Mouse (Mus musculus) embryonic facial prominence, embryonic 12.5 days (tissue): ENCODE data around the gene Ccdc149. TPM values are rescaled to one million over a fixed set of nuclear protein-coding genes. Genes with fewer than 3 reads are reported as not detected.

ENCODE experiments used
- ATAC-seq: fragments of 200-750 bp; cut with Nextera tagmentation; 2 replicates; pipeline ENCODE4 v1.8.0; 2017; ENCODE audit not compliant: insufficient number of reproducible peaks, insufficient read depth, low FRiP score, low TSS enrichment
- H3K27ac ChIP-seq: fragments of 300-500 bp; sonication (generic); 2 replicates; pipeline ENCODE4 v1.5.1; 2016; ENCODE audit warnings: mild to moderate bottlenecking
- H3K27me3 ChIP-seq: fragments of 300-500 bp; sonication (generic); 2 replicates; pipeline ENCODE4 v1.6.1; 2016; ENCODE audit warnings: mild to moderate bottlenecking, moderate library complexity
- H3K36me3 ChIP-seq: fragments of 300-500 bp; sonication (generic); 2 replicates; pipeline ENCODE4 v1.6.1; 2016; ENCODE audit warnings: mild to moderate bottlenecking
- H3K4me1 ChIP-seq: fragments of 300-500 bp; sonication (generic); 2 replicates; pipeline ENCODE4 v1.6.1; 2016
- H3K4me2 ChIP-seq: fragments of 300-500 bp; sonication (generic); replicated peaks from 2 replicates; pipeline ENCODE4 v1.6.1; 2016; ENCODE audit warnings: mild to moderate bottlenecking, moderate library complexity
- H3K4me3 ChIP-seq: fragments of 300-500 bp; sonication (generic); 2 replicates; pipeline ENCODE4 v1.5.1; 2016; ENCODE audit warnings: mild to moderate bottlenecking
- H3K9ac ChIP-seq: fragments of 300-500 bp; sonication (generic); 2 replicates; pipeline ENCODE4 v1.6.1; 2016; ENCODE audit warnings: mild to moderate bottlenecking, moderate library complexity
- H3K9me3 ChIP-seq: fragments of 300-500 bp; sonication (generic); 2 replicates; pipeline ENCODE4 v1.6.1; 2016; ENCODE audit warnings: mild to moderate bottlenecking, moderate library complexity
- WGBS: fragments of 180-500 bp; shearing (Covaris S2); methylation state at CpG from one replicate; pipeline ENCODE4 v1.1.7; 2016; 5-methylcytosine and 5-hydroxymethylcytosine counted together
- polyA plus RNA-seq: library from polyadenylated mRNA; unstranded; fragments of >200 nt; fragmentation: Nextera tagmentation; extraction: Ambion mirVana; gene quantifications from 2 replicates; pipeline ENCODE4 v1.2.1, GENCODE M21; 2016

Gene Ccdc149
- polyA plus RNA-seq, 1 experiment from 2014 or later = 2.9 TPM

- H3K9ac ChIP-seq = 0 out of 2 replicates have a peak overlapping the region, but pooled peaks have one; percentile 2
- ATAC-seq = no peak
- WGBS = 45% methylated on average over 63 of the region's 63 CpGs
These were observed 103.2 kb downstream of the Ccdc149 start for GRCm38 (mm10) chr5:52367866-52368840.

GRCm38 (mm10) chr5:52366661-52367060 is 104.7 kb downstream of the Ccdc149 start:
- no peaks in the 10 kb centered on the region for H3K36me3 ChIP-seq
- peaks cover 15% of the 10 kb centered on the region for H3K4me1 ChIP-seq
- peaks cover 5% of the 10 kb centered on the region; the same call in 1 of the 2 replicates for H3K27me3 ChIP-seq
- WGBS = 66% methylated on average over 2 of the region's 2 CpGs
- no peak overlapping the region for H3K4me3 ChIP-seq
- no peak for ATAC-seq
- H3K9ac ChIP-seq = no peak overlapping the region
- no peak overlapping the region for H3K27ac ChIP-seq
- no peaks in the 10 kb centered on the region for H3K9me3 ChIP-seq
- no peak overlapping the region for H3K4me2 ChIP-seq

More at GRCm38 (mm10) chr5:52367866-52368840, 103.2 kb downstream of the Ccdc149 start:
- Histone ChIP-seq H3K4me3 (no peak overlapping the region), H3K27me3 (peaks cover 5% of the 10 kb centered on the region; the same call in 1 of the 2 replicates), H3K9me3 (no peaks in the 10 kb centered on the region), H3K4me2 (peak overlapping the region; percentile 29), H3K36me3 (no peaks in the 10 kb centered on the region), H3K4me1 (peaks cover 9% of the 10 kb centered on the region), H3K27ac (no peak overlapping the region)

GRCm38 (mm10) chr5:52365930-52366329 is 105.4 kb downstream of the Ccdc149 start:
- Histone ChIP-seq H3K27ac (no peak overlapping the region), H3K4me3 (no peak overlapping the region), H3K4me2 (no peak overlapping the region), H3K9ac (no peak overlapping the region), H3K4me1 (peaks cover 15% of the 10 kb centered on the region), H3K9me3 (no peaks in the 10 kb centered on the region), H3K27me3 (peaks cover 5% of the 10 kb centered on the region; the same call in 1 of the 2 replicates), H3K36me3 (no peaks in the 10 kb centered on the region)
- 84% methylated on average over 5 of the region's 5 CpGs for WGBS
- ATAC-seq = no peak

- Histone ChIP-seq H3K4me3 (no peak overlapping the region), H3K36me3 (no peaks in the 10 kb centered on the region), H3K27ac (no peak overlapping the region), H3K9me3 (no peaks in the 10 kb centered on the region), H3K9ac (no peak overlapping the region), H3K4me1 (peaks cover 19% of the 10 kb centered on the region), H3K27me3 (peaks cover 5% of the 10 kb centered on the region; the same call in 1 of the 2 replicates), H3K4me2 (no peak overlapping the region)
- ATAC-seq = no peak
- WGBS = 40% methylated on average over 5 of the region's 5 CpGs
These were observed 106.8 kb downstream of the Ccdc149 start for GRCm38 (mm10) chr5:52364521-52364920.

GRCm38 (mm10) chr5:52363468-52364150 is 107.7 kb downstream of the Ccdc149 start, which contains the start of gene Sod3:
Gene Sod3 (plus strand): TSS chr5:52363791.
- WGBS = 20% methylated on average over 11 of the region's 11 CpGs
- Histone ChIP-seq H3K27ac (no peak within 1 kb of the TSS), H3K4me1 (peaks cover 19% of the 10 kb centered on the region), H3K9ac (no peak within 1 kb of the TSS), H3K27me3 (peaks cover 5% of the 10 kb centered on the region; the same call in 1 of the 2 replicates), H3K9me3 (no peaks in the 10 kb centered on the region), H3K36me3 (no peaks in the 10 kb centered on the region), H3K4me2 (no peak within 1 kb of the TSS), H3K4me3 (no peak within 1 kb of the TSS)
- ATAC-seq = no peak

GRCm38 (mm10) chr5:52362776-52363467 is 108.4 kb downstream of the Ccdc149 start:
- Histone ChIP-seq H3K9me3 (no peaks in the 10 kb centered on the region), H3K9ac (no peak overlapping the region), H3K36me3 (no peaks in the 10 kb centered on the region), H3K4me1 (peaks cover 19% of the 10 kb centered on the region), H3K27ac (no peak overlapping the region), H3K4me3 (no peak overlapping the region), H3K4me2 (no peak overlapping the region), H3K27me3 (peaks cover 2% of the 10 kb centered on the region; the same call in 1 of the 2 replicates)
- 40% methylated on average over 6 of the region's 6 CpGs for WGBS
- ATAC-seq = no peak

- Histone ChIP-seq H3K36me3 (no peaks in the 10 kb centered on the region), H3K9me3 (no peaks in the 10 kb centered on the region), H3K4me1 (peaks cover 19% of the 10 kb centered on the region), H3K27ac (no peak overlapping the region), H3K27me3 (no peaks in the 10 kb centered on the region), H3K9ac (no peak overlapping the region), H3K4me3 (no peak overlapping the region), H3K4me2 (no peak overlapping the region)
- 66% methylated on average over 21 of the region's 21 CpGs for WGBS
- ATAC-seq = no peak
These were observed 110.9 kb downstream of the Ccdc149 start for GRCm38 (mm10) chr5:52360286-52361049.

- H3K4me3 ChIP-seq = no peak overlapping the region
- no peak for ATAC-seq
- H3K36me3 ChIP-seq = no peaks in the 10 kb centered on the region
- H3K27ac ChIP-seq = no peak overlapping the region
- H3K27me3 ChIP-seq = no peaks in the 10 kb centered on the region
- H3K9ac ChIP-seq = no peak overlapping the region
- H3K9me3 ChIP-seq = no peaks in the 10 kb centered on the region
- 88% methylated on average over 6 of the region's 6 CpGs for WGBS
- H3K4me1 ChIP-seq = peaks cover 9% of the 10 kb centered on the region
- H3K4me2 ChIP-seq = no peak overlapping the region
These were observed 113.2 kb downstream of the Ccdc149 start for GRCm38 (mm10) chr5:52358120-52358519.

- Histone ChIP-seq H3K9ac (no peak overlapping the region), H3K27me3 (no peaks in the 10 kb centered on the region), H3K4me2 (no peak overlapping the region), H3K4me3 (no peak overlapping the region), H3K27ac (no peak overlapping the region), H3K4me1 (0 out of 2 replicates have a peak, but pooled peaks cover 4% of the 10 kb centered on the region), H3K36me3 (no peaks in the 10 kb centered on the region), H3K9me3 (no peaks in the 10 kb centered on the region)
- 77% methylated on average over 9 of the region's 9 CpGs for WGBS
- ATAC-seq = no peak
These were observed 114.1 kb downstream of the Ccdc149 start for GRCm38 (mm10) chr5:52357175-52357754.

GRCm38 (mm10) chr5:52355612-52356011 is 115.7 kb downstream of the Ccdc149 start:
- H3K4me2 ChIP-seq = no peak overlapping the region
- H3K4me1 ChIP-seq = 0 out of 2 replicates have a peak, but pooled peaks cover 2% of the 10 kb centered on the region
- no peak overlapping the region for H3K27ac ChIP-seq
- no peaks in the 10 kb centered on the region for H3K27me3 ChIP-seq
- no peak for ATAC-seq
- H3K9ac ChIP-seq = no peak overlapping the region
- no peak overlapping the region for H3K4me3 ChIP-seq
- H3K9me3 ChIP-seq = no peaks in the 10 kb centered on the region
- WGBS = 86% methylated on average over 7 of the region's 7 CpGs
- H3K36me3 ChIP-seq = no peaks in the 10 kb centered on the region
